Mouse (Mus musculus) brown adipose tissue, adult 24 weeks (tissue): Measurements from ENCODE around the gene Olfr655. TPM values are rescaled to one million over a fixed set of nuclear protein-coding genes. Genes with fewer than 3 reads are reported as not detected.

ENCODE experiments used
- polyA plus RNA-seq: library from polyadenylated mRNA; stranded (reverse); fragments of >200 nt; gene quantifications from 2 replicates; pipeline ENCODE4 v1.2.4, GENCODE M21; 2012; ENCODE audit not compliant: missing spikeins, insufficient read depth, insufficient read length

Gene Olfr655
- polyA plus RNA-seq, 1 experiment, result not detected

Other genes with a start within 250 kb of the Olfr655 start
- 4.4 and 5.6 TPM in 2 replicates for gene Trim12c, start 248.4 kb downstream of the Olfr655 start, polyA plus RNA-seq
- not detected in 2 replicates for gene Trim30b, start 231.9 kb downstream of the Olfr655 start, polyA plus RNA-seq
- gene Trim30c, start 200.9 kb downstream of the Olfr655 start, polyA plus RNA-seq, result 0.92 TPM in 1 of 2 replicates, not detected in the other
- 4.0 and 5.3 TPM in 2 replicates for gene Trim30a, start 136.6 kb downstream of the Olfr655 start, polyA plus RNA-seq
- 1.5 and 1.9 TPM in 2 replicates for gene Trim30d, start 93.9 kb downstream of the Olfr655 start, polyA plus RNA-seq
- not detected in 2 replicates for gene Olfr651, start 51.6 kb downstream of the Olfr655 start, polyA plus RNA-seq
- not detected in 2 replicates for gene Olfr652, start 40.9 kb downstream of the Olfr655 start, polyA plus RNA-seq
- not detected in 2 replicates for gene Olfr653, start 24.5 kb downstream of the Olfr655 start, polyA plus RNA-seq
- gene Olfr654, start 14.8 kb downstream of the Olfr655 start, polyA plus RNA-seq, result not detected in 2 replicates
- gene Olfr656, start 12.2 kb upstream of the Olfr655 start, polyA plus RNA-seq, result not detected in 2 replicates
- not detected in 2 replicates for gene Olfr657, start 23.0 kb upstream of the Olfr655 start, polyA plus RNA-seq
- not detected in 2 replicates for gene Olfr658, start 45.5 kb upstream of the Olfr655 start, polyA plus RNA-seq
- gene Olfr659, start 65.0 kb upstream of the Olfr655 start, polyA plus RNA-seq, result not detected in 2 replicates
- gene Olfr661, start 84.7 kb upstream of the Olfr655 start, polyA plus RNA-seq, result not detected in 2 replicates
- not detected in 2 replicates for gene Usp17le, start 175.7 kb upstream of the Olfr655 start, polyA plus RNA-seq
- gene Usp17lb, start 240.8 kb upstream of the Olfr655 start, polyA plus RNA-seq, result not detected in 2 replicates